Mouse (Mus musculus) cerebellum, adult 9-10 months (tissue): ENCODE results near the gene Mgst3.
"Not testable (repeated sequence)": the region's sequence is repeated elsewhere in the genome, so short reads cannot be mapped to it uniquely, and the experiment has no call there.

Experiments used
- DNase-seq: peaks from one replicate; pipeline ENCODE4 v3.0.0; 2022

Mgst3 gene

DNA sequence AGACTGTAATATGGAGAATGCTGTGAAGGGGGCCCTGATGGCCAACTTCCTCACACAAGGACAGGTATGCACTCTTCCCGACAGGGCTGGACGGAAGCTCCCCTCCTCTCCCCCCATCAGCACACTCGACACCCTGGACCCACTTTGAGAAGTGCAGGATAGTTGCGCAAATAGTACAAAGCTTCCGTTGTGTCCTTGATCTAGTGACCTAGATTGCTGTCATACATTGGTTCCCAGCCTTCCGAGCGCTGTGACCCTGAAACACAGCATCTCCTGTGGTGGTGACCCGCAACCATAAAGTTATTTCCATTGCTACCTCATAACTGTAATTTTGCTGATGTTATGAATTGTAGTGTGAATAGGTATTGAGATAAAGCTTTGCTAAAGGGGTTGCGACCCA, 36.3 kb downstream of the Mgst3 start:
- DNase-seq, result no peak

DNA sequence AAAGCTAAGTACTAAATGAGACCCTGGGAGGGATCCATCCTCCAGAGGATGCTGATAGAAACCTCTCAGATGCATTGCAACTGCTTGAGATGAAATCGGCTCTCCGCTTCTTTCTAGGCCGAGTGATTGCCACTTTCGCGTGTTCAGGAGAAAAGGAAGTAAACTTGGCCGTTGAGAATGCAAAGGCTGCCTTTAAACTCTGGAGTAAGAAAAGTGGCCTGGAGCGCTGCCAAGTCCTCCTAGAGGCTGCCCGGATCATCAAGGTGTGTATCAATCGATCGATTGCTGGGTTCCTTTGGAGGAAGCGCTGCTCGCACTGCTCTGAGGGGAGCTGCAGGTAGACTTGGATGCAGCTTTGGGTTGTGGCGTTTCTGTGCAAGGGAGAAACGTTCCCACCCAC, 41.2 kb downstream of the Mgst3 start:
- DNase-seq, result no peak

DNA sequence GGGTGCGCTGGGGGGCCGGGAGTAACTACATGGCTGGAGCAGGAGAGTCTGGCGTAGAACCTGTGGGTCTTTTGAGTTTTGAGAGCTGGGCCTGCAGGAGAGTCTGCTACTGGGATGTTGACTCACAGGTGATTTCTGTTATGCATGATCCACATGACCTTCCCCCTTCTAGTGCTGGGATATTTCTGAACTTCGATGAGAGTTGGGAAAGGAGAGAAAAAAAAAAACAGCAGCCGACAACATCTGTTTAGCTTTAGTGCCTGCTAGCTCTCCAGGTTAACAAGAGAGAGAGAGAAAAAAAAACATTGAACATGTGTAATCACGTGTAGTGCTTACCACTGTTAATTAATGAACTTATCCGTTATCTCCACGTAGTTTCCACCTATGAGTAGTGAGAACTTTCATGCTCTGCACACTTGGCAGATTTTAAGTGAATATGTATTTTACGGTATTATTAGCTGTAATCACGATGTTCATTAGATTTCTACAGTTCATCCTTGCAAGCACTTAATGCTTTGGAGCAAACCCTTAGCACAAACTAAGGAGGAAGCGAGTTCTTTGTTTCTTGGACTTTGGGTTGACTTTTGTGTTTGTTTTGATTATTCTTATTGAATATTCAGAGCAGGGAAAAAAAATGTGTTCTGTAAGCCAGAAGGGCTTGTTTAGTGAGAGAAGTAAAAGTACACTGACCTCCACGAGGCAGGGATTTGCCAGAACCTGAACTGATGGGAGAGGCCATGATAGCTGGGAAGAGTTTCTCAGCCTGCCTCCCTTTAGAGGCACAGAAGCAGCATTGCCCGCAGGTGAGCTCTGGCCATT, 42.8 kb downstream of the Mgst3 start:
- no peak for DNase-seq

DNA sequence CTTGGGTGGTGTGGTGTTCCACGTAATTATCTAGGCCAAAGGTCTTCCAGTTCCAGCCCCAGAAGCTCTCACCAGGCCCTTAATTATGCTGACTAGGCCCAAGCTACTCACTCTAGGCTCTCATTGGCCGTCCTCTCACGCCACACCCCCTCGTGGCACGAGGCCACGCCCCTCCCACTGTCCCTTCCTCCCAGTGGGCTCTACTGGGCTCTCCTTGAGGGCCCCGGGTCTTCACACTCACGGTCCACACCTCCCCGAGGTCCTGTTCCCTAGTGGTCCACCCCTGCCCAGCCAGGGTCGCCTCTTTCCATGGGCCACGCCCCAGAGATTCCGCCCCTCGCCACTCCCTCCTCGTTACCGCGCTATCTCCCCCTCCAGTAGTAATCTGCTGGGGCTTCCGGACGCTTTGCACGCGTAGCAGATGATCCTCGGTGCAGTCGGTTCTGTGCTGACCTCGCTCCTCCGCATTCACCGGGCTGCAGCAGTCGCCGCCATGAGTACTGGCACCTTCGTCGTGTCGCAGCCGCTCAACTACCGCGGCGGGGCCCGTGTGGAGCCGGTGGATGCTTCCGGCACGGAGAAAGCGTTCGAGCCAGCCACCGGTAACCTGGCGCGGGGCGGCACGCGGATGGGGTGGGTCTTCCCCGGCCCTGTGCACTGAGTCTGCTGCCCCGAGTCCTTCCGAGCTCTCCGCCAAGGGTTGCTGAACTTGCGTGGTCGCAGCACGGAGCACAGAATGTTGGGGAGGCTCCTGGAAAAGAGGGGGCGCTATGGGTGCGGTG, 43.6 kb downstream of the Mgst3 start, which contains the start of gene Aldh9a1:
Aldh9a1 (plus strand) TSS at position 177 of the 782 bp plus-strand sequence.
- DNase-seq, result peak; percentile 92

DNA sequence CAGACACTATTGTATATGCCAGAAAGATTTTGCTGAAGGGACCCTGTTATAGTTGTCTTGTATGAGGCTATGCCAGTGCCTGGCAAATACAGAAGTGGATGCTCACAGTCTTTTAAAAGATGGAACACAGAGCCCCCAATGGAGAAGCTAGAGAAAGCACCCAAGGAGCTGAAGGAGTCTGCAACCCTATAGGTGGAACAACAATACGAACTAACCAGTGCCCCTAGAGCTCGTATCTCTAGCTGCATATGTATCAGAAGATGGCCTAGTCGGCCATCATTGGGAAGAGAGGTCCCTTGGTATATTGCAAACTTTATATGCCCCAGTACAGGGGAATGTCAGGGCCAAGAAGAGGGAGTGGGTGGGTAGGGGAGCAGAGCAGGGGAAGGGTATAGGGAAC, 44.4 kb downstream of the Mgst3 start:
- DNase-seq, result peak; percentile 38

DNA sequence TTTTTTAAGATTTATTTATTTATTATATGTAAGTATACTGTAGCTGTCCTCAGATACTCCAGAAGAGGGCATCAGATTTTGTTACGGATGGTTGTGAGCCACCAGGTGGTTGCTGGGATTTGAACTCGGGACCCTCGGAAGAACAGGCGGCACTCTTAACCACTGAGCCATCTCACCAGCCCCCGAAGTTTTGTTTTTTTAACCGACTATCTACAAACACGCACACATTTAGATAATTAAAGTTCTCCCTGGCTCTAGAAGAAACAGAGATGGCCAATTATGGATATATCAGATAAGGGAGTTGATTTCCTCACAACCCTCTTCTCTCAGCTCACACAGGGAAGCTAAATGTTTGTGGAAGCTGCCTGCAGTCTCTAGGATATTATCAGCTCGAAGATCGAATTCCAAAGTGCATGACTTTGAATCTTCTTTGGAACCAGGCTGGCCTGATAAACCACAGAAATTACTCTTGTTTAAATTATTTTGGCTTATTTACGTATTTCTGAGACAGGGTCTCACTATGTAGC, 47.6 kb downstream of the Mgst3 start:
- DNase-seq, result not testable (repeated sequence)

DNA sequence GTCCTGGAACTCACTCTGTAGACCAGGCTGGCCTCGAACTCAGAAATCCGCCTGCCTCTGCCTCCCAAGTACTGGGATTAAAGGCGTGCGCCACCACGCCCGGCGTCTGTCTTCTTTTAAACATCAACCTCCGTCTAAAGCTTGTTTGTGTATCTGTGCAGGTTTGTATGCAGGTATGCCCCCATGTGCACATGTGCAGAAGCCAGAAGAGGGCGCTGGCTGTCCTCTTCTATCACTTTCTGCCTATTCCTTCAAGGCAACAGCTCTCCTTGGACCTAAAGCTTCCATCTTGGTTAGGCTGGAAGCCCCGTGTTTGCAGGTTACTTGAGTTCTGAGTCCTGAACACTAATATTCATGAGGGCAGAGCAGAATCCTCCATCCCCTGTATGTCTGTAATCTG, 50.8 kb downstream of the Mgst3 start:
- no peak for DNase-seq

DNA sequence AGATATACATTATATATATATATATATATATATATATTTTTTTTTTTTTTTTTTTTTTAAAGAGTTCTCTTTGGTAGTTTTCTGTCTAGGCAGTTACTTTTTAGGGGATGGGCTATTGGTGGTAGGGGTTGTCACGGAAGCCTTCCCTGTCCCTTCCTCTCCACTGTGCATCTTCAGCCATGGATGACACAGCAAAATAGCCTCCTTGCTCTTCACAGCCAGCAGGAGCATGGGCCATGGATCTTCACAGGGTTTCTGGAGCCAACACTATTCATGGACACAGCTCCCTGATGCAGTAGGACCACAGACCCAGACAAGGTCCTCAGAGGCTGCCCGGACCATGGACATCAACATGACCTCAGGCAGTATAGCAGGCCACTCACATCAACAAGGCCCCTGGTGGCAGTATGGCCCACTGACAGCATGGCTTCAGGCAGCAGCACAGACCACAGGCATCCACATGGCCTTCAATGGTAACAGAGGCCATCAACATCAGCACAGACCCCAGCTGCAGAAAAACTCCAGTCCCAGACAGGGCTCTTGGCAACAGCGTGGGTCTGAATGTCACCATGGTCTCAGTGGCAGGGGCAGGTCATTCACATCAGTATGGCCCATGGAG, 52.6 kb downstream of the Mgst3 start:
- no peak for DNase-seq

DNA sequence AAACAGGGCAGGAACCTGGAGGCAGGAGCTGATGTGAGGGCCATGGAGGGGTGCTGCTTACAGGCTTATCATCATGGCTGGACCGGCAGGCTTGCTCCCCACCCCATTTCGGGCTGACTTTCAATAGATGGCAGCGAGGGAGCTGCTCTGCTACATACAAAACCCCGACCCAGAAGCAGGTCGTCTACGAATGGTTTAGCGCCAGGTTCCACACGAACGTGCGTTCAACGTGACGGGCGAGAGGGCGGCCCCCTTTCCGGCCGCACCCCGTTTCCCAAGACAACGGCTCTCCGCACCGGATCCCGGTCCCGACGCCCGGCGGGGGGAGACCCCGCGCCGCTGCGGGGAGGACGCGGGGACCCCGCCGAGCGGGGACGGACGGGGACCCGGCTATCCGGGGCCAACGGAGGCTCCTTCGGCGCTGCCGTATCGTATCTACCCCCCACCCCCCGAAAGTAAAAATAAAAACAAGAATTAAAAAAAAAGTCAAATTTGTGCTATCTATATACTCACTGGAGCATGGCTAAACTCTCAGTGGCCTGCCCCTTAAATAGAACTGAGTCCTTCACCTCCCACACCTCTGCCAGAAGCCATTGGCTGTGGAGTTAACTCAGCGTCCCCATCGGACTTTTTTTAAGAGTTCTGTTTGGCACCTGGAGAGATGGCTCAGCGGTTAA, 53.4 kb downstream of the Mgst3 start:
- DNase-seq, result no peak

DNA sequence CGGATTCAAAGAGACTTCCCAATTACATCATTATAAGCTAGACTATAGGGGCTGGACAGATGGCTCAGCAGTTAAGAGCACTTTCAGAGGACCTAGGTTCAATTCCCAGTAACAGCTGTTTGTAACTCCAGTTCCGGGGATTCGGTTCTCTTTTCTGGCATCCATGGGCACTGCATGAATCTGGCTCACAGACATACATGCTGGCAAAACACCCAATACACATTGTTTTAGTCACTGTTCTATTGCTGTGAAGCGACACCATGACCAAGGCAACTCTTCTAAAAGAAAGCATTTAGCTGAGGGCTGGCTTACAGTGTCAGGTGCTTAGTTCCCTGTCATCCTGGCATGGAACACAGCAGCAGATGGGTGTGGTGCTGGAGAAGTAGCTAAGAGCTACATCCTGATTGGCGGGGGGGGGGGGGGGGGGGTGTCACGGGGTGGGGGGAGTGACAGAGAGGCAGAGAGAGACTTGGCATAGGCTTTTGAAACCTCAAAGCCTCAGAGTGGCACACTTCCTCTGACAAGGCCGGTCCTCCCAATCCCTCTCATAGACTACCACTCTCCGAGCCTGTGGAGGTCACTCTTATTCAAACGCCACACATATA, 54.4 kb downstream of the Mgst3 start:
- peak; percentile 54 for DNase-seq

DNA sequence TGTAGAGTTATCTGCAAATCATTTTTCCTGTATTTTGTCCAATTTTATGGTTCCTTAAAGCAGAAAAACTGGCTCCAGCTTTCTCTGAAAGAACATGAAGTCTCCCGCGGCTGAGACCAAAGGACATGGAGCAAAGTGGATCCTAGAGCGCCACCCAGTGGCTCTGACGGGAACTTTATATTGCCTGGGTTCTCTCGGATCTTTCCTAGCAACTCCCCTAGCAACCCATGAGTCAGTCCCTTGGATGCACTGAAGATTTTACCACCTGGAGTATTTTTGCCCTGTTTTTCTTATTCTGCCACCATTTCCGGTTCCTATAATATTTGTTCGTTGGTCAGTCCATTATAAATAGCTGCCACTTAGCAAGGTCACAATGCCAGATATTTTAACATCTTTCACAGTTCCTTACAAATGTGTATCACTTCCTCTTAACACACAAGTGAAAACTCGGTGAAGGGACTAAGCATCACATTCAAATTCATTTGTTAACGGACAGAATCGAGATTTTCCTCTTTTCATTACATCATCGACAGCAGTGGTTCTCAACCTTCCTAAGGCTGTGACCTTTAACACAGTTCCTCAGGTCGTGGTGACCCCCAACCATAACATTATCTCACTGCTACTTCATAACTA, 56.1 kb downstream of the Mgst3 start:
- DNase-seq, result peak; percentile 91

DNA sequence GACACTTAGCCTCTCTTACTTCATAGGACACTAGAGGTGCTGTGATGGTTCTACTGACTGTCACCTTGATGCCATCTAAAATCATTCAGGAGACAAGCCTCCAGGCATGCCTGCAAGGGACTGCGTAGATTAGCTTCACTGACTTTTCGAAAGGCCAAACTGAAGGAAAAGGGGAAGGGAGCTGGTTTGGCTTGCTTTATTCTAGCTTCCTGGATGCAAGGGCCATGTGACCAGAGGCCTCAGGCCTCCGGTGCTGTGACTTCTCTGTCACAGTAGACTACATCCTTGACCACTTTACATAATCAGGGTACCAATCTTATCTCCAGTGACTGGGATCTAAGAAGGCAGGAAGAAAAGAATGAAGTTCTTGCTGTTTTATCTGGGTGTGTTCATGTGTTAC, 57.2 kb downstream of the Mgst3 start:
- DNase-seq, result no peak

DNA sequence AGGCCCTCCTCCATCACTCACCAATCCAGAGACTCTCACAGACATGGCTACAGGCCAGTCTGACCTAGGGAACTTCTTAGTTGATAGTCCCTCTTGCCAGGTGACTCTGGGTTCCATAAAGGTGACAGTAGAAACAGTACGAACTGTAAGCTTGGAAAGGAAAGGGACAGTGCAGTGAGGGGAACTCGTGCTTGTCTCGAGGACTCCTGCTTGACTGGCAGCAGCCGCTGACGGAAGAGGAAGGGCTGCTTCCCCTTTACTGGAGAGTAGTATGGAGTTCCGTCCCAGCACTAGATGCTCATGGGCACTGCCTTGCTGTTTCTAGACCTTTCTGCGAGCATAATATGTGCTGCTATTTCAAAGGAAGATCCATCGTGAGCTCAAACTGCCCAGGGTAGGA, 62.5 kb downstream of the Mgst3 start:
- no peak for DNase-seq

DNA sequence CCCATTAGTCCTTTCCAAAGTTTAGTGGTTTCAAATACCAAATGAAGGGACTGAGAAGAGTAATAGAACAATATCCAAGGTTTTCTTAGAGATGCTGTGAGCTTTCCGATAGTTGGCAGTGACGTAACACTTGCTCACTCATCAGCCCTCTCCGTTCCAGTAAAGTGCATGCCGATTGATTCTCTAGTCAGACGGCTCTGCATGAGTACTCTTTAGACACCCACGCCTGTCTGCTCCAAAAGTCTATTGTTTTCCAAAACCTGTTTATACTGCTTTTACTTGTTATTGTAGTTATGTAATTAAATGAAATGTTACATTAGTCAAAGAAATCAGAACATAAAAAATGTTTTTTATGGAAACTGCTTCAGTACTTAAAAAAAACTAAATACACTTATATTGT, 64.9 kb downstream of the Mgst3 start:
- no peak for DNase-seq
